Mouse (Mus musculus): ENCODE results near the gene Cdc27. TPM values are rescaled to one million over a fixed set of nuclear protein-coding genes. Genes with fewer than 3 reads are reported as not detected.

The Cdc27 gene
- polyA plus RNA-seq, 1 experiment from 2014 or later: 11.0 TPM

DNA sequence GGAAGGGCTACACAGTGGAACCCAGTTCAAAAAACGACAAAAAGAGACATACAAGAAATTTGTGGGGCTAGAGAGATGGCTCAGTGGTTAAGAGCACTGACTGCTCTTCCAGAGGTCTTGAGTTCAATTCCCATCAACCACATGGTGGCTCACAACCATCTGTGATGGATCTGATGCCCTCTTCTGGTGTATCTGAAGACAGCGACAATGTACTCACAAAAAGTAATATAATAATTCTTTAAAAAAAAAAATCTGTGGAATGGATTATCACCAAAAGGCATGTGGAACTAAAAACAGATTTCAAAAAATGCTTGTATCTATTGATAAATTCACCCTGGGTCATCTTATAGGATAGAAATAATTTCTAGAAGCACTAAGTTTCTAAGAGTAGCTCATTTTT is 91.9 kb downstream of the Cdc27 start:
- no peaks in the 10 kb centered on the region for H3K9me3 ChIP-seq (ENCODE audit: control insufficient read depth)
- no peaks in the 10 kb centered on the region for H3K36me3 ChIP-seq (ENCODE audit: control insufficient read depth, insufficient read depth)
- H3K27me3 ChIP-seq (replicated peaks; ENCODE audit: control insufficient read depth, insufficient read depth, low read length): no peaks in the 10 kb centered on the region
- TF ChIP-seq CTCF (IDR thresholded peaks at IDR 0.05; ENCODE audit: low read depth): peak; percentile 43
- no peak for ATAC-seq
- H3K4me2 ChIP-seq (replicated peaks; ENCODE audit: low read depth): no peak overlapping the region
- no peaks in the 10 kb centered on the region for H3K4me1 ChIP-seq (replicated peaks; ENCODE audit: control insufficient read depth, insufficient read depth, low read length)
- WGBS: 79% methylated on average over 2 of the region's 2 CpGs
- no peak overlapping the region for H3K4me3 ChIP-seq (ENCODE audit: low read depth, low read length)
- no peak overlapping the region for H3K9ac ChIP-seq (ENCODE audit: low read depth, low read length)
- H3K27ac ChIP-seq (ENCODE audit: low read depth, low read length): no peak overlapping the region

Other genes with a start within 250 kb of the Cdc27 start
- gene Kansl1, start 81.8 kb downstream of the Cdc27 start, polyA plus RNA-seq (2015; fragmentation: Nextera tagmentation; extraction: Ambion mirVana): 8.1 and 9.0 TPM in 2 replicates
- gene Myl4, start within 50 bp of the Cdc27 start, polyA plus RNA-seq (2015; fragmentation: Nextera tagmentation; extraction: Ambion mirVana): 2.7 and 7.1 TPM in 2 replicates
- gene Itgb3, start 57.4 kb upstream of the Cdc27 start, polyA plus RNA-seq (2015; fragmentation: Nextera tagmentation; extraction: Ambion mirVana): 5.3 and 6.1 TPM in 2 replicates
- 0.01 TPM in 1 of 2 replicates, not detected in the other for gene Gm11639, start 135.1 kb upstream of the Cdc27 start, polyA plus RNA-seq (2015; fragmentation: Nextera tagmentation; extraction: Ambion mirVana)

Data from intestine, postnatal 0 days (tissue).